Mouse (Mus musculus) heart, embryonic 10.5 days (tissue): ENCODE measurements around the gene Gsta4. TPM values are rescaled to one million over a fixed set of nuclear protein-coding genes. Genes with fewer than 3 reads are reported as not detected.
"Not testable (repeated sequence)": the region's sequence is repeated elsewhere in the genome, so short reads cannot be mapped to it uniquely, and the experiment has no call there.

ENCODE experiments used
- DNase-seq: peaks from one replicate; pipeline ENCODE4 v3.0.0-alpha.2; 2017; ENCODE audit warnings: low spot score
- H3K27ac ChIP-seq: fragments of 300-500 bp; sonication (generic); 2 replicates; pipeline ENCODE4 v1.5.1; 2016; ENCODE audit warnings: mild to moderate bottlenecking
- H3K27me3 ChIP-seq: fragments of 300-500 bp; sonication (generic); 2 replicates; pipeline ENCODE4 v1.6.1; 2016; ENCODE audit warnings: mild to moderate bottlenecking; ENCODE audit not compliant: poor library complexity, insufficient read depth, severe bottlenecking
- H3K36me3 ChIP-seq: fragments of 300-500 bp; sonication (generic); 2 replicates; pipeline ENCODE4 v1.6.1; 2016; ENCODE audit warnings: mild to moderate bottlenecking, moderate library complexity
- H3K4me1 ChIP-seq: fragments of 300-500 bp; sonication (generic); 2 replicates; pipeline ENCODE4 v1.6.1; 2016; ENCODE audit warnings: mild to moderate bottlenecking
- H3K4me3 ChIP-seq: fragments of 300-500 bp; sonication (generic); 2 replicates; pipeline ENCODE4 v1.5.1; 2016; ENCODE audit warnings: mild to moderate bottlenecking, moderate library complexity
- H3K9me3 ChIP-seq: fragments of 300-500 bp; sonication (generic); 2 replicates; pipeline ENCODE4 v1.6.1; 2016; ENCODE audit warnings: mild to moderate bottlenecking, moderate library complexity
- WGBS: fragments of 180-500 bp; shearing (Covaris S2); methylation state at CpG from one replicate; pipeline ENCODE4 v1.1.7; 2016; 5-methylcytosine and 5-hydroxymethylcytosine counted together
- polyA plus RNA-seq: library from polyadenylated mRNA; unstranded; fragments of >200 nt; fragmentation: Nextera tagmentation; extraction: Ambion mirVana; gene quantifications from 2 replicates; pipeline ENCODE4 v1.2.1, GENCODE M21; 2016

Gsta4 gene
- polyA plus RNA-seq, 1 experiment from 2014 or later = 81.1 TPM

DNA sequence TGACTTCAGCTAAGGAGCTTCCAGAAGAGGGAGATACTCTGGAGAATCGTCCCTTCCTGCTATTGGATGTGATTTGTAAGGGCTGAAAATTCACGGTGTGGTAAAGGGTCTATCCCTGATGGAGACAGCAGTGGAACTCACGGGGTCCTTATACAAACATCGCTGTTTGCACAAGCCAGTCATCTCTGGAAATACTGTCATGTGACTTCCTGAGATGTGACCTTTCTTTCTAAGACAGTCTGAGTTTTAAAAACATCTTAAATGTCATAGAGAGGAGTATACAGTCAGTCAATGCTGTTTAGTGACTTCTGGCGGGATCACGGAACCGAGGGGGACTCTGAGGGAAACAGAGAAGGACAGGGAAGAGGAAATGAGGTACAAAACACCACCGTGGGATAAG lies 40.0 kb downstream of the Gsta4 start:
- no peak overlapping the region for H3K27ac ChIP-seq
- no peaks in the 10 kb centered on the region for H3K9me3 ChIP-seq
- no peak overlapping the region for H3K4me3 ChIP-seq
- WGBS = 60% methylated on average over 8 of the region's 8 CpGs
- no peaks in the 10 kb centered on the region for H3K36me3 ChIP-seq
- H3K4me1 ChIP-seq = peaks cover 11% of the 10 kb centered on the region; the same call in 1 of the 2 replicates
- H3K27me3 ChIP-seq = no peaks in the 10 kb centered on the region
- no peak for DNase-seq

DNA sequence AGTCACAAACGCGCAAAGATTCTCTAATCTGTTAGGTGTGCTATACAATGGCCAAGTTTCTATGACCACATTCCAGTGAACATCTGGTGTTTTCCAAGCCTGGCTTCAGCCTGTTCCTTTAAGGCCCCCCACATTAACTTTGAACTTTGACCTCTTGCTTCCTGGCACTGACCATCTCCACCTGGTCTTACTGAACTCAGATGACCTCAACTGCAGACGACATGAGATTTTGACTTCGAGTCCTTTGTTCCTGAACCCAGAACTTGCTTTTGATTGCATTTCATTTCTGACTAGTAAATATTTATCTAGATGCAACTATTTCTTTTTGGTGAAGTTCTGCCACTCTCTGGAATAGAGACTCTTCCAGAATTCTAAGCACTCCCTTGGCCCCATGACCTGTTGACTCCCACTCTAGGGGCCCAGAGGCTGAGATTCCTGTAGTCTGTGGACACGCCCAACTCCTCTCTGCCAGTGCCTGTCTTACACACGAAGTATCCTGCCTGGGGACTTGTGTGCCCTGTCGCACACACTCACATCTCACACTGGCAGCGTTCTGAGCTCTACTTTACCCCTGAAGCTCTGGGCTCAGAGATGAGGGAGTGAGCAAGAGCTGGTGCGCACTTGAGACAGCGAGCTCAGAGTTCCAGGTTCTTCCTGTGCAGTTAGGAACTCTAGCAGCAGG lies 40.8 kb downstream of the Gsta4 start:
- no peak overlapping the region for H3K4me3 ChIP-seq
- WGBS = 73% methylated on average over 10 of the region's 10 CpGs
- H3K4me1 ChIP-seq = peaks cover 11% of the 10 kb centered on the region; the same call in 1 of the 2 replicates
- no peaks in the 10 kb centered on the region for H3K36me3 ChIP-seq
- no peaks in the 10 kb centered on the region for H3K27me3 ChIP-seq
- no peak for DNase-seq
- no peak overlapping the region for H3K27ac ChIP-seq
- no peaks in the 10 kb centered on the region for H3K9me3 ChIP-seq

DNA sequence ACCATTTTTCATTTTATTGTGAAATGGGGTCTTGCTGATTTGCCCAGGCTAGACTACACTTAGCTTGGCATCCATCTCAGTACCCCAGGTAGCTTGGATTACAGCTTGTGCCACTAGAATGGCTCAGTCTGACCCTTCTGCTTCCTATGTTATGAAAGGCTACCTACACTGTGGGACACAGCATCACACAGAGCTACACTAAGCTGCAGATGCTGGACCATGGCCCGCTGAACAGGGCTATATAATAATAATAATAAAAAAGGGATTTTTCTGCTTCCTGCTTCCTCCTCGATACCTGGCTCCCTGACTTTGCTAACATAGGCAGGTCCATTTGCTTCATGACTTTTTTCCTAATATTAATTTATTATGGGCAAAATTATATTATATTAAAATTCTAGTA lies 41.8 kb downstream of the Gsta4 start:
- Histone ChIP-seq H3K4me1 (peaks cover 11% of the 10 kb centered on the region; the same call in 1 of the 2 replicates), H3K27ac (no peak overlapping the region), H3K4me3 (no peak overlapping the region), H3K27me3 (no peaks in the 10 kb centered on the region), H3K9me3 (no peaks in the 10 kb centered on the region), H3K36me3 (no peaks in the 10 kb centered on the region)
- WGBS = 88% methylated on average over 2 of the region's 2 CpGs
- no peak for DNase-seq

DNA sequence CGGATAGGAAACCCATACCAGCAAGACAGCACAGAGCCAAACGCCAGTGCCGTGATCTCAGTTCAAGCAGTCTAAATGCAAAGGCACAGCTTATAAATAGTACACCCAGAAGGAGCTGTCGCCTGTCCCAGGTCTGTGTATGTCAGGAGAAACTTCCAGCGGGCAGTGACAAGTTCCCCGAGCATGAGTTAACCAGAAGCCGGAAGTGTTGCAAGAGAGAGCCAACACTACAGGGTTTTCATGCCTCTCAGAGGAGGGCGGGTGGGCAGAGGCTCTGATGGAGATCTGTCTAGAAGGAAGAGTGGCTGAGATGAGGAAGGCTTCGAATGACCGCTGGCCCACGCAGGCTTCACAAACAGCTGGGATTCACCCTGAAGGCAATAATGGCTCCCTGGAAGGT lies 42.7 kb downstream of the Gsta4 start:
- no peak for DNase-seq
- Histone ChIP-seq H3K27ac (peak overlapping the region; percentile 44; the same call in 1 of the 2 replicates), H3K9me3 (no peaks in the 10 kb centered on the region), H3K36me3 (no peaks in the 10 kb centered on the region), H3K27me3 (no peaks in the 10 kb centered on the region), H3K4me3 (no peak overlapping the region), H3K4me1 (peaks cover 11% of the 10 kb centered on the region; the same call in 1 of the 2 replicates)
- 64% methylated on average over 11 of the region's 11 CpGs for WGBS

DNA sequence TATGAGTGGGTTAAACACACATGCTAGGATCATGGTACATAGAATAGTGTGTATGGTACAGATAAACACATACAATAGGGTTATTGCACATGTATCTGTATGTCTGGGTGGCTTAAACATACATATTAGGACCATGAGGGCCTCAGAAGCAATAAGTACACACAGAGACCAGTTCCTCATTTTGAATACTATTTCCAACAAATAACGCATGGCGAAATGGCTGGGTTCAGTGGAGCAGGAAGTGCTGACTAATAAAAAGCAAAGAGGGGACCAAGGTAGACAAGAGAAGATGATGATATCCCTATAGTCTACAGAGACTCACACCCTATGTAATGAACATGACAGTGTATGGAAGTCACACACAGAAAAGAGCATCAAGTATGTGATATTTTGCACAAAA lies 45.5 kb downstream of the Gsta4 start:
- Histone ChIP-seq H3K27me3 (no peaks in the 10 kb centered on the region), H3K27ac (no peak overlapping the region), H3K4me3 (no peak overlapping the region), H3K36me3 (no peaks in the 10 kb centered on the region), H3K4me1 (peaks cover 6% of the 10 kb centered on the region; the same call in 1 of the 2 replicates), H3K9me3 (no peaks in the 10 kb centered on the region)
- no peak for DNase-seq
- WGBS = 92% methylated on average over 2 of the region's 2 CpGs

DNA sequence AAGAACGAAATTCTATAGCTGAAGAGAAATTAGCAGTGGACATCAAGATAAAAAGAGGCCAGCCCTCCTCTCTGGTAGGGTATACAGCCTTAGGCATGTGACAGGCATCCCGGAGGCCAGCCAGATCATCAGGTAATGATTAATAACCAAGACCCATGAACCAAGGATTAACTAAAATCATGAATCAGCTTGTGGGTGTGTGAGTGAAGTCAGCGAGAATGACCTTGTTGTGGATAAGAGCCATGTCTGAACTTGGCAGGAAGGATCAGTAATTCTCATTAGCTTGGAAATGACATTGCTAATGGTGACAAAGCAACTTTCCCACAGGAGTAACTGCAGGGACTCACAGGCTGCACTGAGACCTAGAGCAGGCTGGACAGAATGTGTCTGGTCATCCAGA lies 47.1 kb downstream of the Gsta4 start:
- H3K27me3 ChIP-seq, DNase-seq, H3K36me3 ChIP-seq, H3K9me3 ChIP-seq, H3K27ac ChIP-seq, H3K4me3 ChIP-seq, H3K4me1 ChIP-seq: not testable (repeated sequence)
- WGBS = 68% methylated on average over 3 of the region's 3 CpGs

DNA sequence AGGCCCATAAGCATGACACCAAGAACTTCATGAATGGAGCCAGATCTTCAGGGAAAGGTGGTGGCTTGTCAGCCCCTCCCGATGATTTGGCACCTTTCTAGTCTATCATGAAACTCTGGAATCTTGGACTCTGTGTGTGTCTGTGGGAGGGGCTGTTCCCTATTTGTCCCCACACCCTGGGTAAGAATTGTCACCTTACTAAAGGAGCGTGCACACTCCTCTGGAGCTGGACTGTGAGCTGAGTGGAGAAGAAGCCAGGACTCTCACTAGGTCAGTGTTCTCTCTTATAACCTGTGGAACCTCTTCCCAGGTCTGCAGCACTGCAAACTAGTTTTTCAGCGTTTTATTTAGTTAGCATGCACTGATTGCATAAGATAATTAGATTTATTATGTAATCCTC lies 47.9 kb downstream of the Gsta4 start, which contains the start of gene Gsta1:
Gene Gsta1, plus strand, starts transcription at position 196 of the 400 bp plus-strand sequence.
- 83% methylated on average over 3 of the region's 3 CpGs for WGBS
- not testable (repeated sequence) for H3K9me3 ChIP-seq, H3K4me1 ChIP-seq, H3K27ac ChIP-seq, DNase-seq, H3K4me3 ChIP-seq, H3K36me3 ChIP-seq, H3K27me3 ChIP-seq

DNA sequence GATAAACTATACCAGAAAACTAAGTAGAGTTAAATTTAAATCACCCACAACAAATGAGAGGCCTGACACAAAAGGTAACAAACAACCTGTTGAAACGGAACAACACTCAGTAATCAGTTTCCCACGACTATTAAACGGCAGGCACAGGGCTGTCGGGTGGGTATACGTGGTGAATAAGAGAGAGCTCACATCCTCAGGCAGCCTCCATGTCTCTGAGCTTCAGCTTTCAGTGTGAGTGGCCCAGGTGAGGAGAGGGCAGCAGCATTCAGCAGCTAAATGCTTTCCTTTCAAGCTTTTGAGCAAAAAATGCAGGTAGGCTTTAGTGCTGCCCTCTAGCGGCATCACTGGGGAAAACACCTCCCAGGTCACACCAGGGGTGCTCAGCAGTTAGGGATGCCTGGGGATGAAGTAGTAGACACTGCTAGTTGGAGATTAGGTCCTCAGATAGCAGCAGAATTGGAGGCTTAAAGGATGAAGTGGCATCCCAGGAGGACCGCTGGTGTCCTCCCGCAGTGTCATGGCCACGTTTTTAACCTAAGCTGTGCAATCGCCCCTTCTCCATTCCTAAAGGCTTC lies 50.6 kb downstream of the Gsta4 start:
- no CpG with 5 or more reads among the region's 10 CpGs for WGBS
- H3K36me3 ChIP-seq = not testable (repeated sequence)

DNA sequence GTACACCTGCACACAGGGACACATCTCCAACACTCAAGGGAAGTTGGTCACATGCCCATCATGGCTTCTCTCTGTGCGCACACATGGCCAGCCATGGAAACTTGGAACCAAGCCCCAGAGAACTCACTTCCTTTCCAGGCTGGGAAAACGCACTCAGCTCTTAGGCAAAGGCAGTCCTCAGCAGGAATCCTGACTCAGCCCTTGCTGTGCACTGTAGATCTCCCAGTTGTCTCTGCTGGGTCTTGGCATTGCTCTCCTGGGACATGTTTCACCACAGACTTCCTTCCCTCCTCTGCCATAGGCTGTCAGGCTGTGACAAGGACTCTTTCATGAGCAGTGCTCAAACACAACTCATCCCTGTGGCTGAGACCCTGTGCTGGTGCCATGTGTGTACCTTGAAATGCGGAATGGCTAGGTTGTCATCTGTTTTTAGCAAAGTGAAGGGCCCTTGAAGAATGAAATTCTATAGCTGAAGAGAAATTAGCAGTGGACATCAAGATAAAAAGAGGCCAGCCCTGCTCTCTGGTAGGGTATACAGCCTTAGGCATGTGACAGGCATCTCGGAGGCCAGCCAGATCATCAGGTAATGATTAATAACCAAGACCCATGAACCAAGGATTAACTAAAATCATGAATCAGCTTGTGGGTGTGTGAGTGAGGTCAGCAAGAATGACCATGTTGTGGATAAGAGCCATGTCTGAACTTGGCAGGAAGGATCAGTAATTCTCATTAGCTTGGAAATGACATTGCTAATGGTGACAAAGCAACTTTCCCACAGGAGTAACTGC lies 73.3 kb downstream of the Gsta4 start:
- H3K27me3 ChIP-seq, H3K27ac ChIP-seq, H3K4me1 ChIP-seq, H3K9me3 ChIP-seq, DNase-seq, H3K36me3 ChIP-seq, H3K4me3 ChIP-seq: not testable (repeated sequence)
- 75% methylated on average over 4 of the region's 4 CpGs for WGBS

More for the DNA sequence above, 50.6 kb downstream of the Gsta4 start:
- H3K4me1 ChIP-seq, H3K27me3 ChIP-seq, H3K4me3 ChIP-seq, H3K27ac ChIP-seq, DNase-seq, H3K9me3 ChIP-seq: not testable (repeated sequence)

DNA sequence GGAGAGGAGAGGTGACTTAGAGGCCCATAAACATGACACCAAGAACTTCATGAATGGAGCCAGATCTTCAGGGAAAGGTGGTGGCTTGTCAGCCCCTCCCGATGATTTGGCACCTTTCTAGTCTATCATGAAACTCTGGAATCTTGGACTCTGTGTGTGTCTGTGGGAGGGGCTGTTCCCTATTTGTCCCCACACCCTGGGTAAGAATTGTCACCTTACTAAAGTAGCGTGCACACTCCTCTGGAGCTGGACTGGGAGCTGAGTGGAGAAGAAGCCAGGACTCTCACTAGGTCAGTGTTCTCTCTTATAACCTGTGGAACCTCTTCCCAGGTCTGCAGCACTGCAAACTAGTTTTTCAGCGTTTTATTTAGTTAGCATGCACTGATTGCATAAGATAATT lies 74.3 kb downstream of the Gsta4 start, which contains the start of gene Gm3776:
Gene Gm3776, plus strand, starts transcription at position 216 of the 400 bp plus-strand sequence.
- not testable (repeated sequence) for H3K36me3 ChIP-seq, H3K4me1 ChIP-seq, H3K27ac ChIP-seq, H3K27me3 ChIP-seq, H3K9me3 ChIP-seq, DNase-seq, H3K4me3 ChIP-seq
- 70% methylated on average over 2 of the region's 3 CpGs for WGBS

Other genes with a start within 250 kb of the Gsta4 start
- gene Gcm1, start 130.8 kb upstream of the Gsta4 start, polyA plus RNA-seq = 0.09 TPM in 1 of 2 replicates, not detected in the other
- 28.5 and 30.6 TPM in 2 replicates for gene Fbxo9, start 73.7 kb upstream of the Gsta4 start, polyA plus RNA-seq
- 17.2 and 21.5 TPM in 2 replicates for gene Ick, start 73.6 kb upstream of the Gsta4 start, polyA plus RNA-seq
- gene Gsta1, start 47.9 kb downstream of the Gsta4 start, polyA plus RNA-seq = not detected in 2 replicates
- gene Gm3776, start 74.4 kb downstream of the Gsta4 start, polyA plus RNA-seq = not detected in 2 replicates
- not detected in 2 replicates for gene Gm10639, start 107.1 kb downstream of the Gsta4 start, polyA plus RNA-seq
- gene Omt2a, start 132.0 kb downstream of the Gsta4 start, polyA plus RNA-seq = not detected in 2 replicates
- not detected in 2 replicates for gene Omt2b, start 144.8 kb downstream of the Gsta4 start, polyA plus RNA-seq
- gene Gsta2, start 173.0 kb downstream of the Gsta4 start, polyA plus RNA-seq = not detected in 2 replicates
- not detected in 2 replicates for gene Dppa5a, start 185.4 kb downstream of the Gsta4 start, polyA plus RNA-seq
- gene Ooep, start 196.0 kb downstream of the Gsta4 start, polyA plus RNA-seq = 0.97 and 1.2 TPM in 2 replicates
- 0.24 and 0.25 TPM in 2 replicates for gene Ddx43, start 213.0 kb downstream of the Gsta4 start, polyA plus RNA-seq